Mouse (Mus musculus) midbrain, embryonic 12.5 days (tissue): ENCODE measurements at regions not wholly inside any gene's neighbourhood (a gene's known extent, or its start where the extent isn't known, plus 50 kb on each side); places are given as distances from the start of the nearest gene placed in this dataset.

Experiments
- ATAC-seq: fragments of 200-750 bp; cut with Nextera tagmentation; 2 replicates; pipeline ENCODE4 v1.8.0; 2017; ENCODE audit warnings: low read depth, moderate TSS enrichment, moderate library complexity; ENCODE audit not compliant: low FRiP score
- H3K27ac ChIP-seq: fragments of 300-500 bp; sonication (generic); replicated peaks from 2 replicates; pipeline ENCODE4 v1.5.1; 2016; ENCODE audit warnings: mild to moderate bottlenecking
- H3K27me3 ChIP-seq: fragments of 300-500 bp; sonication (generic); 2 replicates; pipeline ENCODE4 v1.6.1; 2016; ENCODE audit warnings: mild to moderate bottlenecking
- H3K36me3 ChIP-seq: fragments of 300-500 bp; sonication (generic); 2 replicates; pipeline ENCODE4 v1.6.1; 2016
- H3K4me1 ChIP-seq: fragments of 300-500 bp; sonication (generic); 2 replicates; pipeline ENCODE4 v1.6.1; 2016
- H3K4me2 ChIP-seq: fragments of 300-500 bp; sonication (generic); replicated peaks from 2 replicates; pipeline ENCODE4 v1.6.1; 2016; ENCODE audit warnings: mild to moderate bottlenecking, moderate library complexity
- H3K4me3 ChIP-seq: fragments of 300-500 bp; sonication (generic); 2 replicates; pipeline ENCODE4 v1.5.1; 2016; ENCODE audit warnings: mild to moderate bottlenecking
- H3K9ac ChIP-seq: fragments of 300-500 bp; sonication (generic); replicated peaks from 2 replicates; pipeline ENCODE4 v1.6.1; 2016; ENCODE audit warnings: mild to moderate bottlenecking, moderate library complexity
- H3K9me3 ChIP-seq: fragments of 300-500 bp; sonication (generic); 2 replicates; pipeline ENCODE4 v1.6.1; 2016; ENCODE audit warnings: mild to moderate bottlenecking
- WGBS: fragments of 180-500 bp; shearing (Covaris S2); methylation state at CpG from one replicate; pipeline ENCODE4 v1.1.7; 2016; 5-methylcytosine and 5-hydroxymethylcytosine counted together

DNA sequence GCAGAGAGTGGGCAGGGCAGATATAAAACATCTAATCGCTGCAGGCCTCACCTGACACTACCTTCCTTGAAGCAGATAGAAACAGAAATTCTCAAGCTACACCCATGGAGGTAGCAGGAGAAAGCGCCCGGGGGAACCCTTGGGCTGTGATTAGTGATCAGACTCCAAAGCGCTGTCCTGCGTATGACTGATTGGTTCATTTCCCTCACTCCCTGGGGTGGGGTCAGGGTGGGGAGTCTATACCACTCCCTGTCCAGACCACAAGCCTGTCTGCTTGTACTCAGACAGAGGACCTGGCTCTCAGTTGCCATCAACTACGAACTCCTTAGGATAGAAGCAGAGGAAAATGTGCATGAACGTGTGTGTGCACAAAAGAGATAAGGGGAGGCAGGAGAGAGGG lies 77.7 kb downstream of the Gm826 start:
- Histone ChIP-seq H3K9ac (no peak overlapping the region), H3K27me3 (no peaks in the 10 kb centered on the region), H3K9me3 (no peaks in the 10 kb centered on the region), H3K4me2 (no peak overlapping the region), H3K4me1 (no peaks in the 10 kb centered on the region), H3K4me3 (no peak overlapping the region), H3K27ac (no peak overlapping the region), H3K36me3 (no peaks in the 10 kb centered on the region)
- WGBS = 80% methylated on average over 7 of the region's 7 CpGs
- ATAC-seq = no peak

DNA sequence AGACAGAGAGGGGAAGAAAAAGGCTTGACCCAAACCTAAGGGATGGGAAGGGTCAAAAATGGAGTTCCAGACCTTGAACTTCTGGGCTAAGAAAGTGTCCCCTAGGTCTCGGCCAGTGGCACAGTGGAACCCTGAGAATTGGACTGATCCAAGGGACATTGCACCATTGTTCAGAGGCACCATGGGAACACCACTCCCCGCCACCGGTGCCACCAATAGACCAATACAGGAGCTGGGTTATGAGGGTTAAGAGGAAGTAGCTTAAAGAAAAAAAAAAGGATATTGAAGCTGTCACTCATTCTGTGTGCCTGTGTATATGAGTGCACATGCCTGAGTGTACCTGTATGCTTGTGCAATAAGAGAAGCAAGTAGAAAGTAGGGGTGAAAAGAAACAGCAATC lies 83.7 kb downstream of the Gm826 start:
- no peaks in the 10 kb centered on the region for H3K9me3 ChIP-seq
- 92% methylated on average over 3 of the region's 3 CpGs for WGBS

DNA sequence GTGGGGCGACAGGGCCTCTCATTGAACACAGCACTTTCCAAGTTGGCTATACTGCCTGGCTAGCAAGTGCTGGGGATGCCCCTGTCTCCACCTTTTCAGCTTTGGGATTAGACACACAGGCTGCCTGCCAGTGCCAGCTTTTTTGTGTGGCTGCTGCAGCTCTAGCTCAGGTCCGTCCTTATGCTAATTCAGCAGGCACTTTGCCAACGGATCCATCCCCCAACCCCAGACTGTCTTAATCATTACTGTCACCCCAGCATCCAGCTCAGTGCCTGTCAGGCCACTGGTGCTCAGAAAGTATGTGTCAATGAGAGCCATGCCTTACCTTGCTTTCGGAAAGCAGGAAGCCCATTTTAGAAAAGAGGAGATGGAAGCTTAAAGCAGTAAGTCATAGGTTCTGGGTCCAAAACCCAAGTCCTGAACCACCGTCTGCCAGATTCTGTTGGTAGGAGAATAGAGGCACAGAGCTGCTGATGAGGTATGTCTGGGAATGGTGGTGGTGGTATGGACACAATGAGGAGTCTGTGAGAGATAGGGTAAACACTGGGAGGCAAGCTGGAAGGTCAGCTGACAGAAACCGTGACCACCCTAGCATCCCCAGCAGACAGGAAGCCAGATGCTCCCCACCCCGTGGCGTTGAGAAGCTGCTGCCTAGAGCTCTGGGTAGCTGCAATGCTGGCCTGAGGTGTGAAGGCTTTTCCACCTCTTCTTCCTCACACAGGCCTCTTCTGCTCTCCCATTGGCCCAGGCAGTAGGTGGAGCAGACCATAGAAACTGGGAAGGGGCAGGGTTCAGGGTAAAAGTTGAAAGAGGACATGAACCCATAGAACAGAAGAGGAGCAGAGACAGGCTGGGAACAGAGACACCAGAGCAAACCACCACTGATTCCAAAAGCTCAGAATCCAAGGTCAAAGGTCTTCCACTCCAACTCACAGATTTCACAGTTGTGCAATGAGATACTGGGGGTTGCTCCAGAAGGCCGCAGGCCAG lies 84.6 kb downstream of the Gm826 start:
- WGBS = 65% methylated on average over 9 of the region's 9 CpGs
- Histone ChIP-seq H3K27ac (no peak overlapping the region), H3K27me3 (peaks cover 8% of the 10 kb centered on the region; the same call in 1 of the 2 replicates), H3K9me3 (no peaks in the 10 kb centered on the region), H3K9ac (no peak overlapping the region), H3K36me3 (no peaks in the 10 kb centered on the region), H3K4me1 (peaks cover 16% of the 10 kb centered on the region), H3K4me2 (no peak overlapping the region), H3K4me3 (no peak overlapping the region)
- 0 out of 2 replicates have a peak, but pooled peaks have one; percentile 52 for ATAC-seq

More for the DNA sequence above, 83.7 kb downstream of the Gm826 start:
- Histone ChIP-seq H3K27ac (no peak overlapping the region), H3K36me3 (no peaks in the 10 kb centered on the region), H3K4me1 (peaks cover 11% of the 10 kb centered on the region), H3K9ac (no peak overlapping the region), H3K4me3 (no peak overlapping the region), H3K4me2 (no peak overlapping the region), H3K27me3 (peaks cover 8% of the 10 kb centered on the region; the same call in 1 of the 2 replicates)
- ATAC-seq = no peak

DNA sequence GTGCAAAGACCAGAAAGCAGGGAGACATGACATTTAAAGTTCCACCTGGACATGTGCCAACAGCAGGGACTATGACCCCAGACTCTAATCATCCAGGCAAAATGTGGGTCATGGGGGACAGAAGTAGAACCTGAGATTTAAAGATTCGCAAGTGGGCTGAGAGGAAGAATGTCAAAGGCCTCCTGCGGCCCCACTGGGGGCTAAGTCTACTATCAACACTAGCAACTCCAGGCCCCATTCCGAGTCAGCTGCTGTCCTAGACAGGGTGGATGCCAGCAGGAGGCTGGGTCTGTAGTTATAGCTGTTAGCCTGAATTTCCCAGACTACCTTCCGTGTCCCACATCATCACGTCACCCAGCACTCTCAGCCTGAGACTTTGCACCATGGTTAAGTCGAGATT lies 86.7 kb downstream of the Gm826 start:
- H3K27me3 ChIP-seq = peaks cover 8% of the 10 kb centered on the region; the same call in 1 of the 2 replicates
- no peak overlapping the region for H3K9ac ChIP-seq
- H3K4me3 ChIP-seq = no peak overlapping the region
- 84% methylated on average over 6 of the region's 6 CpGs for WGBS
- no peak overlapping the region for H3K27ac ChIP-seq
- H3K36me3 ChIP-seq = no peaks in the 10 kb centered on the region
- H3K4me2 ChIP-seq = no peak overlapping the region
- peaks cover 16% of the 10 kb centered on the region for H3K4me1 ChIP-seq
- no peak for ATAC-seq
- H3K9me3 ChIP-seq = no peaks in the 10 kb centered on the region

DNA sequence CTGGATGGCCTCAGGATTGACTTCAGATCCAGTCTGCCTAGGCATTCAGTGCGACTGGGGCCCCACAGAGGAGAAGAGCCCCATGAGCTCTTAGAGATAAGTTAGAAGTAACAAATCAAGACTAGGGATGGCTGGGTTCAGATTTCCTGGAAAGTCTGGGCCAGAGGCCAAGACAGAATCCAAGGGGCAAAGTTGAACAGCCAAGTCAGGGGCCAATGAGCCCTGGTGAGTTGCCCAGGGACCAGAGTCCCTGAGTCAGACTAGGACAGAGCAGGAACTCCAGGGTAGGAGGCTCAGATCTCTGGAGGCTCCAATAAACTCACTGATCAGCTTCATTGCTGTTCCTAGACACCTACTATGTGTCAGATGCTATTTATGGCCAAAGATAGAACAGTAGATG lies 87.6 kb downstream of the Gm826 start:
- H3K4me3 ChIP-seq = no peak overlapping the region
- H3K9ac ChIP-seq = no peak overlapping the region
- H3K4me2 ChIP-seq = no peak overlapping the region
- no peaks in the 10 kb centered on the region for H3K9me3 ChIP-seq
- no peak overlapping the region for H3K27ac ChIP-seq
- peaks cover 16% of the 10 kb centered on the region for H3K4me1 ChIP-seq
- 67% methylated on average over 1 of the region's 1 CpGs for WGBS
- no peak for ATAC-seq
- H3K36me3 ChIP-seq = no peaks in the 10 kb centered on the region
- H3K27me3 ChIP-seq = peaks cover 8% of the 10 kb centered on the region; the same call in 1 of the 2 replicates

DNA sequence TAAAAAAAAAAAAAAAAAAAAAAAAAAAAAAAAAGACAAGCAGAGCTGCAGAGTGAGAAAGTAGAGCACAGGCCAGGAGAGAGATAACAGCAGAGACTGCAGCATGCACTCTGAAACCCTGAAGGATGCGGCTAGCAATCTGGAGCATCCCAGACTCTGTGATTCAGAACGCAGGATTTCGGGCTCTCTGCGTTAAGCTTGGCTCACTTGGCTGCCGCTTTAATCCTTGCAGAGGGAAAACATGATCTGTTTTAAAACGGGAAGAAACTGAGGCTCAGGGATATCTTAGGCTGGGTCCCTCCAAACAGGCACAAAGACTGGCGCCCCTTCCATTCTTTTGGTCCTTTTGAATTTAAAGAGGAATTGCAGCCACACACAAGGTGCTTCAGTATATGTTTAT lies 89.1 kb downstream of the Gm826 start:
- no peak overlapping the region for H3K9ac ChIP-seq
- WGBS = 8% methylated on average over 7 of the region's 7 CpGs

DNA sequence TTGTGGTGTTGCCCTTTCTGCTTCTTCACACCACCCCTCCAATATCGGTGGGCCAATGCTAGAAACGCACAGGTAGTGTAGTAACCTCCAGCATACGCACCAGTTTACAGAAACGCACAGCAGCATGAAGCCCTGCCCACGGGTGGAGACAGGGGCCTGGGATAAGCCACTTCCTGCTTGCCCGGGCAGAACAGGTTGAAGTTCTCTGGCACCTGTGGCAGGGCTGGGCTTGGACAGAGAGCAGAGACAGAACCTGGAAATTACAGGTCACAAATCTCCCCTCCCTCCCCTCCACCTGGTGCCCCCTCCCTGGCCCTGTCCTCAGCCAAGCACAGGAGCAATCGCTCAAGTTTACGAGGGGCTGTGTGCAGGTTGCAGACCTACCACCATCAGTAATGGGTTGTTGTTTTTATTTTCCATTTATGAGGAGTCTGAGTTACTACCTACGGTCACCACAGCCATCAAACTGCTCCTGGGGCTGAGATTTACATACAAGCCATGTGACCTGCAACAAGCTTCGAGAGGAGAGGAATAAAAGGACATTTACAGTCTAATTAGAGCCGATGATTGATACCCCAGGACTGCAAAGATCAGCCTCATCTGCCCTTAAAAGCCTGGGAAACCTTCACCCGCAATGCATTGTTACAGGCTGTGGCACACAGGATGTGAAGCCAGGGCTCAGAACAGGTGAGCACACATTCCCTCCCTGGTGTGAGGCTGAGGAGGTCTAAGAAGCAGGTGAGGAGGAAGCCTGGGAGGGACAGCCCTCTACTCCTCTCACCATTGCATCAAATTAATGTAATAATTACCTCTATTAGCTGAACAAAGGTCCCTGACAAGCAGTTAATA lies 93.2 kb downstream of the Gm826 start:
- H3K27ac ChIP-seq = no peak overlapping the region
- no peak overlapping the region for H3K4me3 ChIP-seq
- no peak overlapping the region for H3K4me2 ChIP-seq
- no peaks in the 10 kb centered on the region for H3K9me3 ChIP-seq
- H3K36me3 ChIP-seq = no peaks in the 10 kb centered on the region
- H3K9ac ChIP-seq = no peak overlapping the region
- H3K4me1 ChIP-seq = peaks cover 5% of the 10 kb centered on the region
- WGBS = 86% methylated on average over 12 of the region's 12 CpGs
- peaks cover under 1% of the 10 kb centered on the region; the same call in 1 of the 2 replicates for H3K27me3 ChIP-seq
- ATAC-seq = no peak

More for the DNA sequence above, 89.1 kb downstream of the Gm826 start:
- peak overlapping the region; percentile 29; the same call in 1 of the 2 replicates for H3K4me2 ChIP-seq
- H3K27me3 ChIP-seq = peaks cover 8% of the 10 kb centered on the region; the same call in 1 of the 2 replicates
- no peaks in the 10 kb centered on the region for H3K36me3 ChIP-seq
- H3K27ac ChIP-seq = no peak overlapping the region
- H3K4me3 ChIP-seq = no peak overlapping the region
- peaks cover 16% of the 10 kb centered on the region for H3K4me1 ChIP-seq
- H3K9me3 ChIP-seq = no peaks in the 10 kb centered on the region
- no peak for ATAC-seq

DNA sequence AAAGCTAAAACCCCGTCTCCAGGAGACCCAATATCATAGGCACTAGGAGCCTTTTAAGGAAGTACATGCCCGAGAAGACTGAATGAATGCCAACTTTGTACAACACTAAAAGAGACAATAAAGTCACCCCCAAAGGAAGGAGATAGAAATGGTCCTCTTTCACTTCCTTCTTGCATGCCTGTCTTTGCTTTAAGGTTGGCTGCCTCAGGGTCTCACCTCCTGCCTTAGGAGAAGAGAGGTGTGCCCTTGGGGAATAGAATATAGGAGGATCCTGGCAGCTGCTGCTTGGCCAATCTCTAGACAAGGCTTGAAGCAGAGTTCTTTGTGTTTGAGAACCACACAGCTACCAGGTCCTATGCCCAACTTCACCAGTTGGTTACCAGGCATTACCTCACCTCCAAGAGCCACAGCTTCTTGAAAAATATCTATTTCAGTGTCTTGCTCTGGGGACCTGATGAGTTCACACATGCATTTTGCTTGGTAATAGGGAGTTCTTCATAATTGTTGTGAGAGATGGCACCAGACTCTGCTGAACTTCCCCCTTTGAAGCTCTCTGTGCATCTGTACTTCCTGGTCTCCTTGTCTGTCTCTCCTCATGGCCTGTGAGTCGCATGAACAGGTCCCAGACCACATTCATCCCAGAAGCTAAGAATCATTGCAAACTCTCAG lies 96.4 kb downstream of the Gm826 start:
- H3K4me2 ChIP-seq = no peak overlapping the region
- H3K9me3 ChIP-seq = no peaks in the 10 kb centered on the region
- no peak overlapping the region for H3K4me3 ChIP-seq
- ATAC-seq = no peak
- no peaks in the 10 kb centered on the region for H3K36me3 ChIP-seq
- WGBS = 76% methylated on average over 3 of the region's 3 CpGs
- no peaks in the 10 kb centered on the region for H3K4me1 ChIP-seq
- H3K9ac ChIP-seq = no peak overlapping the region
- no peak overlapping the region for H3K27ac ChIP-seq
- H3K27me3 ChIP-seq = no peaks in the 10 kb centered on the region

DNA sequence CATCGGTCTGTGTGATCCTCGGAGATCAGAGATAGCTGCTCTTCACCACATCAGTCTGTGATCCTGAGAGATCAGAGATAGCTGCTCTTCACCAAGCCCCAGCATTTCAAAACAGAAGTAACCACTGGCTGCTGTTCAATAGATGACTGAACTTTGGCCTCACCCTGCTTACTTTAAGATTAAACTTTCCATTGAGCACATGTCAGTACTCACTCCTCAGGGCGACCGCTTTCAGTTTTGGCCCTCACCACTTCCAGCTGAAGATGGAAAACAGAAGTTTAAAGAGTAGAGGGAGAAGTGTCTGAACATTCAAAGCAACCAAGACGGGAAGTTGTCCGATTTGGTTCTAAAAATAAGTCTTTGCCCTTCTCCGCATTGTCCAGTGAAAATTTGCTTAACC lies 97.2 kb downstream of the Gm826 start:
- 84% methylated on average over 7 of the region's 7 CpGs for WGBS
- H3K4me1 ChIP-seq = no peaks in the 10 kb centered on the region
- H3K4me2 ChIP-seq = no peak overlapping the region
- H3K9ac ChIP-seq = no peak overlapping the region
- H3K4me3 ChIP-seq = no peak overlapping the region
- no peaks in the 10 kb centered on the region for H3K36me3 ChIP-seq
- H3K9me3 ChIP-seq = no peaks in the 10 kb centered on the region
- no peaks in the 10 kb centered on the region for H3K27me3 ChIP-seq
- no peak for ATAC-seq
- no peak overlapping the region for H3K27ac ChIP-seq

DNA sequence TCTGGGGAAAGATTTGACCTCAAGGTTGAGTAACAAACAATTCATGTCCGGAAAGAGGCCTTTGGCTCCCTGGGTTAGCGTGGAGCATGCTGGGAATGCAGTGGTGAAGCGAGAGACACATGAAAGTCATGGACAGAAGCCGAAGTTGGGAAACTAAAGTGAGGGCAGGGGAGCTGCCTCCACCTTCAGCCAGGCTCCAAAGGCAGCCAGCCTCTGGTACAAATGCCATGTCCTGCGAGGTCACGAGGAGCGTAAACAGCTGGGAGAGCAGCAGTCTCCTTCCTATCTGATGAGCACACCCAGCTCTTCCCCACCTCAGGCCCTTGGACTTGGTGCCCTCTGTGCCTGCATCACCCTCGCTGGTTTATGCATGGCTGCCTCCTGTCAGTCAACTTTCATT lies 103.2 kb downstream of the Gm826 start:
- Histone ChIP-seq H3K4me1 (no peaks in the 10 kb centered on the region), H3K4me3 (no peak overlapping the region), H3K36me3 (no peaks in the 10 kb centered on the region), H3K4me2 (no peak overlapping the region), H3K27me3 (no peaks in the 10 kb centered on the region), H3K9me3 (no peaks in the 10 kb centered on the region), H3K9ac (no peak overlapping the region), H3K27ac (no peak overlapping the region)
- ATAC-seq = no peak
- WGBS = 78% methylated on average over 8 of the region's 8 CpGs

DNA sequence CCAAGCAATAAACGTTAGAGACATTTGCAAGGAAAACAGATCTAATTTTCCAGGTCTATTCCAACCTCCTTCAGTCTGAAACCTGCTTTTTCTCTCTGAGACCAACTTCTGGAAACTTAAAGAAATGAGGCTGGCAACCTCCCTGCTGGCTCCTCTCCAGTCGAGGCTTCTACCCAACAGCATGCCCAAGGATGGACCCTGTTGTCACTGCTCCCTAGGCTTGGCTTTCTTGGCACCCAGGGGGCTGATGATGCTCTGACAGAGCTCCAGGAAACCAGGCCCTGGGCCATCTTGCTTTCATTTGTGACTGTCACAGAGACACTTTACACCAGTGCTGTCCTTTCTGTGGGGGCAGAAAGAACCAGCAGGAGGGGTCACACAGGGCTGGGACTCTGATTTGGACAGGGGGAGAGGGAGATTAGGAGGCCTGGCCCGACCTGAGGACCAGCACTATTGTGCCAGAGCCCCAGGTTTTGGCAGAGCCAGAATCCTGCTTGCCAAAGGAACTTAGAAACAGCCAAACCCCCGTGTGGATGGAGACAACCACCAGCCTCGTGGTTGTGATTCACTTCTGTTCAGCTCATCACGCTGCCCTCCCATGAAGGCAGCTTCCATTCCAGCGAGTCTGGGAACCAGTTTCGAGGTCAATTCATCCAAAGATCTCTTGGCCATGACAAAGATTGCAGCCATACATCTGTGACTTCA lies 105.5 kb downstream of the Gm826 start:
- Histone ChIP-seq H3K27ac (no peak overlapping the region), H3K27me3 (peaks cover 17% of the 10 kb centered on the region), H3K9ac (no peak overlapping the region), H3K36me3 (no peaks in the 10 kb centered on the region), H3K4me1 (no peaks in the 10 kb centered on the region), H3K9me3 (no peaks in the 10 kb centered on the region), H3K4me2 (no peak overlapping the region), H3K4me3 (no peak overlapping the region)
- no peak for ATAC-seq
- WGBS = 76% methylated on average over 8 of the region's 8 CpGs
